Mouse (Mus musculus): ENCODE results near the gene Htra3. TPM values are rescaled to one million over a fixed set of nuclear protein-coding genes. Genes with fewer than 3 reads are reported as not detected.

Htra3 gene
- polyA plus RNA-seq, 1 experiment from 2014 or later = 3.6 TPM

DNA sequence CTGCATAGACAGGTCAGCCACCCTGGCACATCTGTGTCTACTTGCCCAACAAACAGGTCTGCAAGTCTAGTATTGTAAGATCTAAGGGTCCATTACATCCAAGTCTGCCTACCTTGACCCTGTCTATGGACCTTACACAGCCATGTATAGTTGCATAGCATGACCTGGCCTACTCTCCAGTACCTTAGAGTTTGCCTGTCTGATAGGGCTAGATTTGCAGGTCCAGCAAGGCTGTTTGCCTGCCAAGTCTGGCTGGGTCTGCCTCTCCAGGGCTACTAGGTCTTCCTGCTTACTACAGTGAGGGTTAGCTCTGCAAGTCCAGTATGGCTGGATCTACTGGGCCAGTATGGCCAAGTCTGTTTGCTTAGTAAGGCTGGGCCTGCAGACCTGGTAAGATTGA lies 55.8 kb downstream of the Htra3 start:
- Histone ChIP-seq H3K4me3 (ENCODE audit: low read depth, low read length) (no peak overlapping the region), H3K27ac (replicated peaks; ENCODE audit: low read depth, low read length) (no peak overlapping the region), H3K4me2 (ENCODE audit: low read depth, low read length) (no peak overlapping the region), H3K4me1 (ENCODE audit: control insufficient read depth, insufficient read depth, low read length) (0 out of 2 replicates have a peak, but pooled peaks cover 3% of the 10 kb centered on the region), H3K9ac (replicated peaks; ENCODE audit: low read length) (no peak overlapping the region), H3K36me3 (replicated peaks; ENCODE audit: control insufficient read depth, insufficient read depth, low read depth, low read length) (no peaks in the 10 kb centered on the region), H3K9me3 (replicated peaks; ENCODE audit: control insufficient read depth, low read length) (no peaks in the 10 kb centered on the region), H3K27me3 (ENCODE audit: control insufficient read depth, insufficient read depth, low read length) (no peaks in the 10 kb centered on the region)
- DNase-seq (ENCODE audit: low spot score) (no peak), ATAC-seq (replicated peaks; ENCODE audit: insufficient number of reproducible peaks, low FRiP score, low TSS enrichment, low read depth) (no peak)

DNA sequence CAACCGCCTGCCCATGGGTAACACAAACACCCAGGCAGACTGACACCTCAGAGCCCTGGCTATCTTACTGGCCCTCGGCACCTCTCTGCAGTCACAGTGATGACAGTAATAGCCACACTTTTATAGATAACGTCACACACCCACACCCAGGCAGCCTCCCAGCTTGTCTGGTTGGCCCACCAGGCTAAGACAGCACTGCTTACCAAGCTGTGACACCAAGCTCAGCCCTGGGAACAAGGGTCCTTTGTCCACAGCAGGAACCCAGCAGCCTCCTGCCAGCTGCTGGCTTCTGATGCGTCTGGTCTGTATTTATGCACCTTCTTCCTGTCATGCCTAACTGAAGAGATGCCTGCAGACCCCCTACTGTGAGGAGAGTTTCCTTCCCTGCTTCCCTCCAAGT lies 58.5 kb downstream of the Htra3 start:
- Histone ChIP-seq H3K4me1 (ENCODE audit: control insufficient read depth, insufficient read depth, low read length) (0 out of 2 replicates have a peak, but pooled peaks cover 3% of the 10 kb centered on the region), H3K9me3 (replicated peaks; ENCODE audit: control insufficient read depth, low read length) (no peaks in the 10 kb centered on the region), H3K9ac (replicated peaks; ENCODE audit: low read length) (no peak overlapping the region), H3K4me3 (ENCODE audit: low read depth, low read length) (no peak overlapping the region), H3K27ac (replicated peaks; ENCODE audit: low read depth, low read length) (no peak overlapping the region), H3K36me3 (replicated peaks; ENCODE audit: control insufficient read depth, insufficient read depth, low read depth, low read length) (no peaks in the 10 kb centered on the region), H3K4me2 (ENCODE audit: low read depth, low read length) (no peak overlapping the region), H3K27me3 (ENCODE audit: control insufficient read depth, insufficient read depth, low read length) (no peaks in the 10 kb centered on the region)
- DNase-seq (ENCODE audit: low spot score) (peak; percentile 14), ATAC-seq (replicated peaks; ENCODE audit: insufficient number of reproducible peaks, low FRiP score, low TSS enrichment, low read depth) (no peak)
- WGBS = 33% methylated on average over 4 of the region's 4 CpGs

DNA sequence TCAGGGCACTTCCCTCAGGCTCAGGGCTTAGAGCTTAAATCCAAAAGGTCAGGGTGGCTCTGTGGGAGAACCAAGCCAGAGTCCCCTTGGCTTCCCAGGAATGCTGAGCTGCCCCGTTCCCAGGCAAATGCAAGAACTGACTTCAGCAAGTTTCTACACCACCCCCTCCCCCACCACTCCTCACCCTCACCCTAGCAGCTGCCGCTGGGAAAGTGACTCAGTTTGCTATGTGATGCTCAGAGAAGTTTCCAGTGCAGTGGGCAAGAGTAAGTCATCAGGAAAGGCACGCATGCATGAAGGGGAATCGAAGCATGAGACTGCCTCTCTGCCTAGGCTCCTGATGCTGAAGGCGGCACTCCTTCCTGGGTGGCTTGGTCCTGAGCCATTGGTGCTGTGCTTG lies 62.6 kb downstream of the Htra3 start:
- H3K9ac ChIP-seq (replicated peaks; ENCODE audit: low read length) = no peak overlapping the region
- no peaks in the 10 kb centered on the region for H3K36me3 ChIP-seq (replicated peaks; ENCODE audit: control insufficient read depth, insufficient read depth, low read depth, low read length)
- no peaks in the 10 kb centered on the region for H3K27me3 ChIP-seq (ENCODE audit: control insufficient read depth, insufficient read depth, low read length)
- H3K4me1 ChIP-seq (ENCODE audit: control insufficient read depth, insufficient read depth, low read length) = 0 out of 2 replicates have a peak, but pooled peaks cover 3% of the 10 kb centered on the region
- no peak overlapping the region for H3K4me2 ChIP-seq (ENCODE audit: low read depth, low read length)
- H3K27ac ChIP-seq (replicated peaks; ENCODE audit: low read depth, low read length) = no peak overlapping the region; the same call in 1 of the 2 replicates
- 43% methylated on average over 5 of the region's 5 CpGs for WGBS
- no peak for ATAC-seq (replicated peaks; ENCODE audit: insufficient number of reproducible peaks, low FRiP score, low TSS enrichment, low read depth)
- H3K9me3 ChIP-seq (replicated peaks; ENCODE audit: control insufficient read depth, low read length) = no peaks in the 10 kb centered on the region
- peak; percentile 31 for DNase-seq (ENCODE audit: low spot score)
- H3K4me3 ChIP-seq (ENCODE audit: low read depth, low read length) = no peak overlapping the region

DNA sequence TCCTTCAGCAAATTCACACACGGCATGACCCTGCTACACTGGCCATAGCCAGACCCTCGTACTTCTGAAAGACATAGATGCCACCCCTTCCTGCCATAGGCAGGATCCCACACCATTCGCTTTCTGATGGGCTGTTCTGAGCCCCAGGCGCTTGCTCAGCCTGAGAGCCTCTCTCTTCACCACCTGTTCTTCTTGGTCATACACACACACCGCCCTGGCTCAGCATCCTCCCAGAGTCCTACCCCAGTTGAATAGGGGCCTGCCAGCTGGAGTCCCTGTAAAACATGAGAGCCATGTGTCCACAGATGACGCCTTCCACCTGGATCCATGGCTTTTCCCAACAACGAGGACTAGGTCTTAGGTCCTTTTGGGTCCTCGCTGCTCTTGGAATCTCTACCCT lies 66.9 kb downstream of the Htra3 start:
- Histone ChIP-seq H3K36me3 (replicated peaks; ENCODE audit: control insufficient read depth, insufficient read depth, low read depth, low read length) (no peaks in the 10 kb centered on the region; the same call in 1 of the 2 replicates), H3K27me3 (ENCODE audit: control insufficient read depth, insufficient read depth, low read length) (no peaks in the 10 kb centered on the region), H3K4me2 (ENCODE audit: low read depth, low read length) (no peak overlapping the region), H3K27ac (replicated peaks; ENCODE audit: low read depth, low read length) (no peak overlapping the region), H3K9ac (replicated peaks; ENCODE audit: low read length) (no peak overlapping the region), H3K9me3 (replicated peaks; ENCODE audit: control insufficient read depth, low read length) (no peaks in the 10 kb centered on the region), H3K4me1 (ENCODE audit: control insufficient read depth, insufficient read depth, low read length) (peaks cover 2% of the 10 kb centered on the region; the same call in 1 of the 2 replicates), H3K4me3 (ENCODE audit: low read depth, low read length) (no peak overlapping the region)
- DNase-seq (ENCODE audit: low spot score) (no peak), ATAC-seq (replicated peaks; ENCODE audit: insufficient number of reproducible peaks, low FRiP score, low TSS enrichment, low read depth) (no peak)
- 93% methylated on average over 8 of the region's 8 CpGs for WGBS

DNA sequence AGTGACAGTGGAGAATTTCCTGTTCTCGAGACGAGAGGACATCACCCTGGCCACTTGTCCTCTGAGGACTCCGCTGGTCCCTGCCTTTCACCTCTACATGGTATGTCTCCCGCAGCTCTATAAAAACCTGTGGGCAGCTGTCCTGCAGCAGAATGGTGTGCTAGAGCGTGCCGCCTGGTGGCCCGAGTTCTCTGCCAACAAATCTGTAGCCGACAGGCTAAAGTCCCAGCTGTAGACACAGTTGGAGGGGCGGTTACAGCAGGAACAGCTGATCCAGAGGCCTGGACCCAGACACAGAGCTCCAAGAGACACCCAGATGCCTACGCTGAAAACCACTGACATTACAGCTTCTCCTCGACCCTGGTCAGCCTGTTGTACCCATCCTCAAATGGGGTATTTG lies 67.7 kb downstream of the Htra3 start:
- Histone ChIP-seq H3K9ac (replicated peaks; ENCODE audit: low read length) (no peak overlapping the region), H3K4me3 (ENCODE audit: low read depth, low read length) (no peak overlapping the region), H3K36me3 (replicated peaks; ENCODE audit: control insufficient read depth, insufficient read depth, low read depth, low read length) (no peaks in the 10 kb centered on the region; the same call in 1 of the 2 replicates), H3K9me3 (replicated peaks; ENCODE audit: control insufficient read depth, low read length) (no peaks in the 10 kb centered on the region), H3K27me3 (ENCODE audit: control insufficient read depth, insufficient read depth, low read length) (no peaks in the 10 kb centered on the region), H3K4me2 (ENCODE audit: low read depth, low read length) (no peak overlapping the region), H3K27ac (replicated peaks; ENCODE audit: low read depth, low read length) (no peak overlapping the region), H3K4me1 (ENCODE audit: control insufficient read depth, insufficient read depth, low read length) (peaks cover 2% of the 10 kb centered on the region; the same call in 1 of the 2 replicates)
- DNase-seq (ENCODE audit: low spot score) (no peak), ATAC-seq (replicated peaks; ENCODE audit: insufficient number of reproducible peaks, low FRiP score, low TSS enrichment, low read depth) (no peak)
- WGBS = 78% methylated on average over 11 of the region's 11 CpGs

DNA sequence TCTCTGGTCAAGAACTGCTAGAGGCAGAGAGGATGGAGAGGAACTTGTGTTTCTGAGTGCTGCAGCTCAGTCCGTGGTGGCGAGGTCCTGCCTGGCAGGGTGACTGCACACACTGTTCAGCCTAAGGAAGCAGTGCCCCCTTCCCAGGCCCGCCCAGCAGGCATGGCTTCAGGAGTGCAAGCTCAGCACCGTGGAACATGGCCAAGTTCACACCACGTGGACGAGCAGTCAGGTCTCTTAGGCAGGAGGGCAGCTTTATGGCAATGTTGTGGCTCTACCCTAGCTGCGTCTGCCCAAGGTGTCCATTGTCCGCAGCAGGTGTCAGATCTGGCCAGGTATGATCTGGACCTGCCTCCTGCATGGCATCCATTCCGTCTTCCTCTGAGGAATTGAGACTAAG lies 68.4 kb downstream of the Htra3 start:
- Histone ChIP-seq H3K4me1 (ENCODE audit: control insufficient read depth, insufficient read depth, low read length) (peaks cover 2% of the 10 kb centered on the region; the same call in 1 of the 2 replicates), H3K27me3 (ENCODE audit: control insufficient read depth, insufficient read depth, low read length) (no peaks in the 10 kb centered on the region), H3K9ac (replicated peaks; ENCODE audit: low read length) (no peak overlapping the region), H3K27ac (replicated peaks; ENCODE audit: low read depth, low read length) (no peak overlapping the region), H3K36me3 (replicated peaks; ENCODE audit: control insufficient read depth, insufficient read depth, low read depth, low read length) (no peaks in the 10 kb centered on the region; the same call in 1 of the 2 replicates), H3K4me2 (ENCODE audit: low read depth, low read length) (no peak overlapping the region), H3K9me3 (replicated peaks; ENCODE audit: control insufficient read depth, low read length) (no peaks in the 10 kb centered on the region), H3K4me3 (ENCODE audit: low read depth, low read length) (no peak overlapping the region)
- WGBS = 85% methylated on average over 9 of the region's 9 CpGs
- DNase-seq (ENCODE audit: low spot score) = no peak
- no peak for ATAC-seq (replicated peaks; ENCODE audit: insufficient number of reproducible peaks, low FRiP score, low TSS enrichment, low read depth)

DNA sequence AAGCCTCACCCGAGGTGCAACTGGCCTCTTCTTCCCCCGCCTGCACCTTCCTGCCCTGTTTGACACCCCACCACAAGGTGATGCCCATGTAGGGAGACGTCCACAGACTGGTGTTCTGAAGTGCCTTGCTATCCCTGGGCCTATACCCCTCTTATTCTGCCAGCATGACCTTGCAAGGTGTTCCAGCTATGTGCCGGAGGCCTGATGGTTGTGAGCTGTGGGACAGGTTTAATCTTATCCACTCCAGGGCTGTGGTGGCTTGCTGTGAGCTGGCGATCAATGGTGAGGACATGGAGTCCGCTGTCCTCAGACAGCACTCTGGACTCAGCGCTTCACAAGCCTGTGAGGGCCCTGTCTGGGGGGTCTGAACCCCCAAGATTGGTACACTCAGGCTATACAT lies 69.2 kb downstream of the Htra3 start:
- Histone ChIP-seq H3K4me3 (ENCODE audit: low read depth, low read length) (no peak overlapping the region), H3K4me1 (ENCODE audit: control insufficient read depth, insufficient read depth, low read length) (peaks cover 2% of the 10 kb centered on the region; the same call in 1 of the 2 replicates), H3K9ac (replicated peaks; ENCODE audit: low read length) (no peak overlapping the region), H3K27ac (replicated peaks; ENCODE audit: low read depth, low read length) (no peak overlapping the region), H3K27me3 (ENCODE audit: control insufficient read depth, insufficient read depth, low read length) (no peaks in the 10 kb centered on the region), H3K9me3 (replicated peaks; ENCODE audit: control insufficient read depth, low read length) (no peaks in the 10 kb centered on the region), H3K36me3 (replicated peaks; ENCODE audit: control insufficient read depth, insufficient read depth, low read depth, low read length) (no peaks in the 10 kb centered on the region; the same call in 1 of the 2 replicates), H3K4me2 (ENCODE audit: low read depth, low read length) (no peak overlapping the region)
- DNase-seq (ENCODE audit: low spot score) (no peak), ATAC-seq (replicated peaks; ENCODE audit: insufficient number of reproducible peaks, low FRiP score, low TSS enrichment, low read depth) (no peak)
- 95% methylated on average over 7 of the region's 7 CpGs for WGBS

DNA sequence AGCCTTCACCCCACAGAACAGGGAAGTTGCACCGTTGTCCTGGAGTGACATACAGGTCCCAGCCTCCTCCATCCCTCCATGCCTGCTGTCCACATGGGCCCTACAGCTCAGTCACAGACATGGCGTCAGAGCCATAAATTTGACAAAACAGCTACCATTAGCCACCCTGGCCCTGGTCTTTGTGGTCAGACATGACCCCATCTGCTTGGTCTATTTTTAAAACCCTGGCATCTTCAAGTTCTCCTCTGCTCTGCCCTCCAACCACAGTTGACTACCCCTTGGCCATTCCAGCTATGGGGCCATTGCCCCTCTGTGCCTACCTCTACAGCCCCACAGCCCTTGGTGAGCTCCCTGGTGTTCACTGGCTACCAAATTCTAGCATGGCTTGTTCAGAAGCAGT lies 69.6 kb downstream of the Htra3 start:
- H3K27ac ChIP-seq (replicated peaks; ENCODE audit: low read depth, low read length) = peak overlapping the region; percentile 65
- 77% methylated on average over 2 of the region's 2 CpGs for WGBS
- DNase-seq (ENCODE audit: low spot score) (no peak), ATAC-seq (replicated peaks; ENCODE audit: insufficient number of reproducible peaks, low FRiP score, low TSS enrichment, low read depth) (no peak)
- H3K36me3 ChIP-seq (replicated peaks; ENCODE audit: control insufficient read depth, insufficient read depth, low read depth, low read length) = no peaks in the 10 kb centered on the region; the same call in 1 of the 2 replicates
- H3K4me2 ChIP-seq (ENCODE audit: low read depth, low read length) = no peak overlapping the region
- H3K9ac ChIP-seq (replicated peaks; ENCODE audit: low read length) = no peak overlapping the region
- peaks cover 2% of the 10 kb centered on the region; the same call in 1 of the 2 replicates for H3K4me1 ChIP-seq (ENCODE audit: control insufficient read depth, insufficient read depth, low read length)
- no peaks in the 10 kb centered on the region for H3K27me3 ChIP-seq (ENCODE audit: control insufficient read depth, insufficient read depth, low read length)
- H3K9me3 ChIP-seq (replicated peaks; ENCODE audit: control insufficient read depth, low read length) = no peaks in the 10 kb centered on the region
- H3K4me3 ChIP-seq (ENCODE audit: low read depth, low read length) = no peak overlapping the region

Data from embryonic facial prominence, embryonic 11.5 days (tissue).